Mouse (Mus musculus) testis, postnatal 10 days (tissue): ENCODE measurements at regions not wholly inside any gene's neighbourhood (a gene's known extent, or its start where the extent isn't known, plus 50 kb on each side); places are given as distances from the start of the nearest gene placed in this dataset.

Experiments used
- DNase-seq: peaks from one replicate; pipeline ENCODE4 v3.0.0; 2021; ENCODE audit warnings: low spot score

DNA sequence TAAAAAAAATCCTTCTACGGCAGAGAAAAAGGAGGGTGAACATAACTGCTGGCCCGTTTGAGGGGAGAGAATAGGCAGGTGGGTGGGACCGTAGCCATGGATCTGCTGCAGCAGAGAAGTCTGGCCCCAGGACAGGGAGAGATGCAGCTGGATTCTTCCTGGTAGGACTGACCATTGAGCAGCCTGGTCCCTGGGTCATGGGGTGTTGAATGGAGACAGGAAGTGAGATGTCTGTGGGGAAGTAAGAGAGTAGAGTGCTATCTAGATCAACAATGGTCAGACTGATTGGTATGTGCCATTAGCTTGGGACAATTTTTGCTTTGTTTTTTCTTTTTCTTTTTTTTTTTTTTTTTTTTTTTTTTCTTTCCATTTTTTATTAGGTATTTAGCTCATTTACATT lies 1123.5 kb upstream of the A1bg start:
- no peak for DNase-seq

DNA sequence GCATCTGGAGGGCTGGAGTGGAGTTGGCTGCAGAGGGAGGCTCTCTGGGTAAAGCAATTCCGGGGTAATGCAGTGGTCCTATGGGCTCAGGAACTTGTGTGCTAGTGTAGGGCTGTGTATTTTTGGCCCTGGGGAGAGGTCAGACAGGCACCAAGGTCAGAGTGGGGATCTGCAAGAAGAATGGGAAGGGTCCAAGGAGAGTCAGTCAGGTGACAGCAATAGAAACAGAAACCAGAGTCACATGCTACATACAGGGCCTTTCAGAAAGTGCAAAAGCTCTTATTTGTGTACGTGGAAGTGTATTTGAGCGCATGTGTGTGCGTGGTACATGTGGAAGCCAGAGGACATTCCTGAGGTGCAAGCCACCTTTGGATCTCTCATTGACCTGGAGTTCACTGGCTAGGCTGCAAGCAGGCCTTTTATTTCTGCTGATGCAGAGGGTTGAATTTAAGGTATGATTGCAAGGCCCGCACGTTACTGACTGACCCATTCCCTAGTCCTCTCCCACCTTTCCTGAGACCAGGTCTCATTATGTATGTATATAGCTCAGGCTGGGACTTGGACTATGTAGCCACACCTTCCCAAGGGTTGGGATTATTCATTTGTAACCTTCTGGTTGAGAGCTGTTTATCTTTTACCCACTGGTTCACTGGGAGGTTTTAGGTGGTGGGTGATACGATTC lies 1122.0 kb upstream of the A1bg start:
- DNase-seq, result no peak

DNA sequence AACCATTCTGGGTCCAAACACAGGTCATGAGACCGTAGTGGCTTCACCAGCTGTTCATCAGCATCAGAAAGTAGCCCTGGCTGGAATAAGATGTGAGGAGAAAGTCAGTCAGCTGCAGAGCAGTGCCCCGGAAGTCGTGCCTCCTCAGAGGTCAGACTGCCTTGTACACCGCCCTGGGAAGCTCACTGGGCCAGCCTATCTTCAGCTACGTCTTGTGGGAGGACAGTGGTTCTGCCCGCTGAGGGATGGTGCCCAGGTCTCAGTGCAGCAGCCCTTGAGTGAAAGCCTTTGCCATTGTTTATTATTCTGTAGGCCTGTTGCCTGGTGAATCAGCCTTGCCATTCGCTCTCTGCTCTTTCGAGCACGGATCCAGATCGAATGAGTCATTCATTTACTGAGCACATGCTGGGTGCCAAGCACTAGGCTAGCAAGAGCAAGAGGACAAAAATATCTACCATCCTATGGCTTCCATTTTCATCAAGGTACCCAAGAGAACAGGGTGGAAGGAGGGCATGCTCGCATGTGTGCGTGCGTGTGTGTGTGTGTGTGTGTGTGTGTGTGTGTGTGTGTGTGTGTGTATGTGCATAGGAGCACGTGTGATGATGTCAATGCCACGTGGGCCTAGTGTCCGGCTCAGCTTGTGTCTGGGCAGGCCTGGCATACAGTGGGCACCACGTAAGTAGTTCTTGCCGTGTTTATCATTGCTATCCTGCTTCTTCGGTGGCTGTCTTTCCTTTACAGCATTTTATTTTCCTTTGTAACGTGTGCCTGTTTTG lies 1121.0 kb upstream of the A1bg start:
- no peak for DNase-seq

DNA sequence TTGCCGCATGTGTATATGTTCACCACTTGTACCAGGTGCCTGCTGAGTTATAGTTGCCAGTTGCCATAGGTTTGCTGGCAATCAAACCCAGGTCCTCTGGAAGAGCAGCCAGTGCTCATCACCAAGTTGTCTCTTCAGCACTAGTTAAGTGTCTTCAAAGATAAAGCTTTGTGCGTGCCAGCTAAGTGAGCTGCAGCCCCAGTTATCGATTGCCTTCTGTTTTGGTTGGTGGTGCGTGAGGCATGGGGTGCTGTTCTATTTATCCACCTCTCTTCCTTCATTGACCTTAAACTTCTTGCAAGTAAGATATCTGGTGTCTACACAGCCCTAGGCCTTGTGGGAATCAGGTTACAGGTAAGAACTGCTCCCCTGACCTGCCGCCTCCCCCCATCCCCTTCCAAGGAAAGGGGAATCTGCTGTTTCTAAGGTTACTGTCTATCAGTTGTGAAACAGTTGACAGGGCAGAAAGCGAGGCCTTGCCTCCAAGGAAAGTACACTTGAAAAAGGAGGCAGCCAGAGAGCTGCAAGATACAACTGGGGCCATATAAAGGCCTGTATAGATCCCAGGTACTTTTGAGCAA lies 1120.2 kb upstream of the A1bg start:
- DNase-seq, result no peak
